ENCODE assay signal across 12 mouse cellular contexts in genomic region chr11:22777531-22777930, GRCm38 (mm10).
A peak's percentile ranks its signal among the peaks of the same experiment; 100 is the strongest.
DNase-seq lines count a peak whose midpoint lies in the region; ATAC-seq and TF ChIP-seq lines count a peak whose summit lies in the region.
"Had no signal": no experiment of that assay in that cellular context is flagged by ENCODE, and none has a peak within 500 bp of the region (broad histone marks: within the 10 kb centered on the region; RNA-seq: fewer than 3 reads in every experiment).

No protein-coding gene starts in this region.

- H3K79me2 ChIP-seq in liver, adult 2 months (ENCODE audit: control insufficient read depth, insufficient read depth, low read length), result no peaks in the 10 kb centered on the region

- H3K27me3 ChIP-seq in liver, adult 2 months (ENCODE audit: control insufficient read depth, insufficient read depth, low read length), result no peaks in the 10 kb centered on the region
- no peaks in the 10 kb centered on the region for H3K27me3 ChIP-seq in liver, embryonic 12.5 days (replicated peaks)
- H3K27me3 ChIP-seq in thymus, adult 2 months (ENCODE audit: control insufficient read depth, insufficient read depth, low read length), result no peaks in the 10 kb centered on the region
- no peaks in the 10 kb centered on the region for H3K27me3 ChIP-seq in forebrain, embryonic 16.5 days (replicated peaks; ENCODE audit: control insufficient read depth, insufficient read depth, low read length)
- H3K27me3 ChIP-seq: liver, embryonic 15.5 days; neural tube, embryonic 13.5 days; stomach, embryonic 15.5 days had no signal

- peaks cover 7% of the 10 kb centered on the region for H3K4me1 ChIP-seq in liver, adult 2 months (ENCODE audit: control insufficient read depth, insufficient read depth, low read length)
- H3K4me1 ChIP-seq in liver, embryonic 12.5 days, result peaks cover 12% of the 10 kb centered on the region
- peaks cover 12% of the 10 kb centered on the region for H3K4me1 ChIP-seq in bone marrow, adult 2 months (ENCODE audit: control insufficient read depth, insufficient read depth, low read length)
- H3K4me1 ChIP-seq in thymus, adult 2 months (replicated peaks; ENCODE audit: control insufficient read depth, insufficient read depth, low read length), result peaks cover 15% of the 10 kb centered on the region
- H3K4me1 ChIP-seq in forebrain, embryonic 16.5 days (replicated peaks; ENCODE audit: control insufficient read depth, insufficient read depth, low read length), result no peaks in the 10 kb centered on the region
- H3K4me1 ChIP-seq: neural tube, embryonic 13.5 days; stomach, embryonic 15.5 days had no signal

- no peak overlapping the region for H3K4me2 ChIP-seq in liver, embryonic 12.5 days
- H3K4me2 ChIP-seq in forebrain, embryonic 16.5 days (ENCODE audit: low read length), result no peak overlapping the region
- H3K4me2 ChIP-seq: liver, embryonic 15.5 days; neural tube, embryonic 13.5 days; stomach, embryonic 15.5 days had no signal

- ATAC-seq in liver, embryonic 12.5 days, result no peak
- no peak for ATAC-seq in forebrain, embryonic 16.5 days
- ATAC-seq: hindbrain, embryonic 16.5 days had no signal

- H3K9me3 ChIP-seq in liver, embryonic 12.5 days (replicated peaks), result no peaks in the 10 kb centered on the region
- no peaks in the 10 kb centered on the region for H3K9me3 ChIP-seq in forebrain, embryonic 16.5 days (ENCODE audit: control insufficient read depth, low read length)
- H3K9me3 ChIP-seq: liver, embryonic 15.5 days; neural tube, embryonic 13.5 days; stomach, embryonic 15.5 days had no signal

- no peak overlapping the region for H3K27ac ChIP-seq in liver, adult 2 months (replicated peaks; ENCODE audit: insufficient read depth, low read depth, low read length)
- no peak overlapping the region for H3K27ac ChIP-seq in liver, embryonic 12.5 days
- H3K27ac ChIP-seq in bone marrow, adult 2 months (ENCODE audit: control insufficient read depth, insufficient read depth, low read depth, low read length, poor library complexity), result no peak overlapping the region
- H3K27ac ChIP-seq in thymus, adult 2 months (ENCODE audit: control insufficient read depth, insufficient read depth, low read length), result no peak overlapping the region
- H3K27ac ChIP-seq in forebrain, embryonic 16.5 days (ENCODE audit: low read length), result no peak overlapping the region
- H3K27ac ChIP-seq: liver, embryonic 15.5 days; neural tube, embryonic 13.5 days; stomach, embryonic 15.5 days had no signal

- no peaks in the 10 kb centered on the region for H3K36me3 ChIP-seq in liver, adult 2 months (ENCODE audit: control insufficient read depth, insufficient read depth, low read length)
- no peaks in the 10 kb centered on the region; the same call in 1 of the 2 replicates for H3K36me3 ChIP-seq in liver, embryonic 12.5 days
- no peaks in the 10 kb centered on the region for H3K36me3 ChIP-seq in thymus, adult 2 months (ENCODE audit: control insufficient read depth, insufficient read depth, low read length)
- H3K36me3 ChIP-seq in forebrain, embryonic 16.5 days (ENCODE audit: control insufficient read depth, insufficient read depth), result no peaks in the 10 kb centered on the region
- H3K36me3 ChIP-seq: liver, embryonic 15.5 days; neural tube, embryonic 13.5 days; stomach, embryonic 15.5 days had no signal

- no peak overlapping the region for H3K4me3 ChIP-seq in liver, adult 2 months (ENCODE audit: insufficient read depth, low read depth, low read length)
- no peak overlapping the region for H3K4me3 ChIP-seq in liver, embryonic 12.5 days
- no peak overlapping the region for H3K4me3 ChIP-seq in bone marrow, adult 2 months (replicated peaks; ENCODE audit: control insufficient read depth, low read depth, low read length)
- H3K4me3 ChIP-seq in thymus, adult 2 months (ENCODE audit: control insufficient read depth, insufficient read depth, low read length), result no peak overlapping the region
- no peak overlapping the region for H3K4me3 ChIP-seq in forebrain, embryonic 16.5 days (replicated peaks; ENCODE audit: low read length)
- H3K4me3 ChIP-seq: liver, embryonic 15.5 days; neural tube, embryonic 13.5 days; stomach, embryonic 15.5 days had no signal

- DNase-seq in embryo, embryonic 10.5 days (ENCODE audit: low spot score), result peak; percentile 37
- no peak for DNase-seq in embryo, embryonic 11 days
- DNase-seq in liver, adult 2 months (ENCODE audit: extremely low read depth, low read depth, low spot score), result peak; percentile 25
- peak; percentile 60 for DNase-seq in thymus, adult 2 months
- DNase-seq in frontal cortex, postnatal 25 days (ENCODE audit: low spot score in 2 of 2), result no peak

- TF ChIP-seq CTCF in liver, adult 2 months (IDR thresholded peaks at IDR 0.05; ENCODE audit: low read depth, low read length), result 0 out of 2 replicates have a peak, but pooled peaks have one; percentile 14
- TF ChIP-seq CTCF in bone marrow, adult 2 months (IDR thresholded peaks at IDR 0.05; ENCODE audit: control insufficient read depth, insufficient read depth, low read length), result 0 out of 2 replicates have a peak, but pooled peaks have one; percentile 17
- TF ChIP-seq CTCF in thymus, adult 2 months (IDR thresholded peaks at IDR 0.05; ENCODE audit: borderline replicate concordance, control insufficient read depth, extremely low read depth, insufficient read depth, low read length, poor library complexity), result no peak

- 96% methylated on average over 2 of the region's 2 CpGs for WGBS in liver, adult 2 months
- WGBS in liver, embryonic 12.5 days (ENCODE audit: insufficient replicate concordance), result 70% methylated on average over 2 of the region's 2 CpGs
- WGBS in bone marrow, adult 2 months, result 83% methylated on average over 2 of the region's 2 CpGs
- WGBS in thymus, adult 2 months, result 96% methylated on average over 2 of the region's 2 CpGs
- 94% methylated on average over 2 of the region's 2 CpGs for WGBS in forebrain, embryonic 16.5 days

- no peak for TF ChIP-seq POLR2A in liver, adult 2 months (IDR thresholded peaks at IDR 0.05; ENCODE audit: extremely low read depth, insufficient read depth, low read length)
- no peak for TF ChIP-seq POLR2A in bone marrow, adult 2 months (IDR thresholded peaks at IDR 0.05; ENCODE audit: borderline replicate concordance, control insufficient read depth, low read depth, low read length)
- TF ChIP-seq POLR2A in thymus, adult 2 months (IDR thresholded peaks at IDR 0.05; ENCODE audit: control insufficient read depth, extremely low read depth, insufficient read depth, low read length, poor library complexity), result no peak

- H3K9ac ChIP-seq in liver, adult 2 months (ENCODE audit: low read depth, low read length), result no peak overlapping the region
- H3K9ac ChIP-seq in liver, embryonic 12.5 days, result no peak overlapping the region
- H3K9ac ChIP-seq in forebrain, embryonic 16.5 days (replicated peaks; ENCODE audit: low read depth, low read length), result no peak overlapping the region
- H3K9ac ChIP-seq: liver, embryonic 15.5 days; neural tube, embryonic 13.5 days; stomach, embryonic 15.5 days had no signal

Comparison
In these comparisons a context has a peak if more than half of its experiments do, and no peak if none do; other contexts are left out.
1. DNase-seq: peak in embryo, embryonic 10.5 days (single experiment), liver, adult 2 months (single experiment) and thymus, adult 2 months (single experiment); none in embryo, embryonic 11 days (single experiment) and frontal cortex, postnatal 25 days (0 of 2).